Mouse (Mus musculus) hindbrain, postnatal 0 days (tissue): ENCODE results near the gene Ankrd54. TPM values are rescaled to one million over a fixed set of nuclear protein-coding genes. Genes with fewer than 3 reads are reported as not detected.

Source experiments
- ATAC-seq: fragments of 200-750 bp; cut with Nextera tagmentation; 2 replicates; pipeline ENCODE4 v1.8.0; 2017; ENCODE audit warnings: mild to moderate bottlenecking, moderate TSS enrichment, moderate library complexity
- DNase-seq: peaks from one replicate; pipeline ENCODE4 v3.0.0-alpha.2; 2015; ENCODE audit warnings: low spot score
- H3K27ac ChIP-seq: fragments of 300-500 bp; sonication (generic); 2 replicates; pipeline ENCODE4 v1.5.1; 2014; ENCODE audit warnings: mild to moderate bottlenecking
- H3K27me3 ChIP-seq: fragments of 300-500 bp; sonication (generic); 2 replicates; pipeline ENCODE4 v1.6.1; 2014; ENCODE audit warnings: low read length, mixed read lengths; ENCODE audit not compliant: insufficient read depth
- H3K36me3 ChIP-seq: fragments of 300-500 bp; sonication (generic); 2 replicates; pipeline ENCODE4 v1.6.1; 2014; ENCODE audit warnings: low read length, mixed read lengths; ENCODE audit not compliant: insufficient read depth
- H3K4me1 ChIP-seq: fragments of 300-500 bp; sonication (generic); 2 replicates; pipeline ENCODE4 v1.6.1; 2014; ENCODE audit warnings: antibody characterized with exemption, low read length, mixed read lengths; ENCODE audit not compliant: insufficient read depth
- H3K4me2 ChIP-seq: fragments of 300-500 bp; sonication (generic); 2 replicates; pipeline ENCODE4 v1.6.1; 2014; ENCODE audit warnings: low read depth, mild to moderate bottlenecking, low read length, moderate library complexity, mixed read lengths
- H3K4me3 ChIP-seq: fragments of 300-500 bp; sonication (generic); 2 replicates; pipeline ENCODE4 v1.5.1; 2014; ENCODE audit warnings: low read length
- H3K9ac ChIP-seq: fragments of 300-500 bp; sonication (generic); replicated peaks from 2 replicates; pipeline ENCODE4 v1.6.1; 2014; ENCODE audit warnings: mild to moderate bottlenecking, low read length, moderate library complexity, mixed read lengths
- H3K9me3 ChIP-seq: fragments of 300-500 bp; sonication (generic); 2 replicates; pipeline ENCODE4 v1.6.1; 2016; ENCODE audit warnings: low read length, mixed read lengths
- CTCF ChIP-seq: IDR thresholded peaks from 2 replicates; pipeline ENCODE4 v1.5.1; 2016; ENCODE audit warnings: antibody characterized with exemption, control low read depth, low read depth
- WGBS: fragments of 180-500 bp; shearing (Covaris S2); extraction: QIAGEN DNeasy Blood & Tissue Kit; methylation state at CpG from one replicate; pipeline ENCODE4 v1.1.7; 2014; 5-methylcytosine and 5-hydroxymethylcytosine counted together
- polyA plus RNA-seq: library from polyadenylated mRNA; unstranded; fragments of >200 nt; fragmentation: Nextera tagmentation; extraction: Ambion mirVana; gene quantifications from 2 replicates; pipeline ENCODE4 v1.2.1, GENCODE M21; 2015
- total RNA-seq: library from RNA; depleted of rRNA; stranded (reverse); fragments of >200 nt; gene quantifications from 2 replicates; pipeline ENCODE4 v1.2.3, GENCODE M21; 2014

Gene Ankrd54
- total and polyA plus RNA-seq, 2 experiments from 2014 or later: 36.7 to 62.5 TPM

DNA sequence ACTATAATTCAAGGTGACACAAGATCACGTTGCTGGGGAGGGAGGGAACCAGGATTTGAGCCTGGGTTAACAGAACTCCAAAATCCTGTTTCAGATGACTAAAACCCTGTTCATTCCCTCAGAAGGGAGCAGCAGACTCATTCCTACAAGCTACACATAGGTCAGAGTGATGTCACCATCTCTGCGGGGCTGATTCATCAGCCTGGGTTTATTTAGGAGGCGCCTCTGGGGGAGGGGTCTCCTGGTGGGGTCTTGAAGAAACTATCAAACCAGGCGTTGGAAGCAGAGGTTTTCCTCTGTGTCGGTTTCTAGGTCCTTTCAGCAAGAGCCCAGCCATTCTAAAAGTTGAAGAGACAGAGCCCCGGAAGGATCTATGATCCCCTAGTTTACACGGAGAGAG, 45.3 kb upstream of the Ankrd54 start:
- H3K9me3 ChIP-seq: no peaks in the 10 kb centered on the region
- peaks cover 8% of the 10 kb centered on the region; the same call in 1 of the 2 replicates for H3K4me1 ChIP-seq
- H3K27me3 ChIP-seq: no peaks in the 10 kb centered on the region
- peak overlapping the region; percentile 84 for H3K4me2 ChIP-seq
- H3K36me3 ChIP-seq: no peaks in the 10 kb centered on the region
- H3K27ac ChIP-seq: peak overlapping the region; percentile 81
- TF ChIP-seq CTCF: no peak
- ATAC-seq (no peak), DNase-seq (peak; percentile 11)
- H3K4me3 ChIP-seq: 0 out of 2 replicates have a peak overlapping the region, but pooled peaks have one; percentile 62
- WGBS: 20% methylated on average over 7 of the region's 7 CpGs
- H3K9ac ChIP-seq: no peak overlapping the region

DNA sequence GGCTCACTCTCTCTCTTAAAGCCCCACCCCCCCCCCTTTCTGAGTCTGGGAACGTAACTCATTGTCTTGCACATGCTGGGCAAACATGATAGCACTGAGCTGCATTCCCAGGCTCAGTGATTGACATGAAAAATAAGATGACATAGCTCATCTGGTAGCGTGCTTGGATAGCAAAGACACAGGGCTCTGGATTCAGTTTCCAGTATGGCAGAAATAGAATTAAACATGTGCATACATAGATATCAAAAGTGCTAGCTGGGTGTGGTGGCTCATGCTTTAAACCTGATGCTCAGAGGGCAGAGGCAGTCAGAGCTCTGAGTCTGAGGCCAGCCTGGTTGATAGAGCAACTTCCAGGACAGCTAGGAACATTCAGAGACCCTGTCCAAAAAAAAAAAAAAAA, 43.1 kb upstream of the Ankrd54 start:
- no peaks in the 10 kb centered on the region for H3K9me3 ChIP-seq
- H3K4me1 ChIP-seq: 0 out of 2 replicates have a peak, but pooled peaks cover 3% of the 10 kb centered on the region
- no peak for TF ChIP-seq CTCF
- no peak overlapping the region for H3K4me3 ChIP-seq
- WGBS: 41% methylated on average over 2 of the region's 2 CpGs
- no peak for ATAC-seq
- no peaks in the 10 kb centered on the region for H3K36me3 ChIP-seq
- DNase-seq: no peak
- no peak overlapping the region for H3K27ac ChIP-seq
- no peak overlapping the region for H3K4me2 ChIP-seq
- no peaks in the 10 kb centered on the region for H3K27me3 ChIP-seq
- H3K9ac ChIP-seq: no peak overlapping the region

DNA sequence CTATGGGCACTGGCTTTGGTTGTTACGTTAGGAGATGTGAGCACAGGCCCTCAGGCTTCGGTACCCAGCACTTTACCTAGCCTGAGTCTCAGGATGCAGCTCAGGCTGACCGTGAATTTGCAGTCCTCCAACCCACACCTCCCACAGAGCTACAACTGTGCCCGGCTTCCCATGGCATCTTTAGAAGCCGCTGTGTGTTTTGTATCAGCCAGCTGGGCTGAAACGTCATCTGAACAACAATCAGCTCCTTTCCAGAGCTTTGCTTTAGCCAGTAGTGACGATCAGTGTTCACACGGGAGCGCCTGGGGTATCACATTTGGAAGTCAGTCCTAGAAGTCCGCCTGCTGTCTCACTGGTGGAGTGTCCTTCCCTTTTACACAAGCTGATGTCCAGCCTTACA, 40.6 kb upstream of the Ankrd54 start:
- DNase-seq: no peak
- H3K36me3 ChIP-seq: no peaks in the 10 kb centered on the region
- 0 out of 2 replicates have a peak, but pooled peaks cover 3% of the 10 kb centered on the region for H3K4me1 ChIP-seq
- ATAC-seq: no peak
- H3K27ac ChIP-seq: no peak overlapping the region
- no peak overlapping the region for H3K4me2 ChIP-seq
- H3K9me3 ChIP-seq: no peaks in the 10 kb centered on the region
- 54% methylated on average over 10 of the region's 10 CpGs for WGBS
- H3K27me3 ChIP-seq: no peaks in the 10 kb centered on the region
- TF ChIP-seq CTCF: no peak
- H3K4me3 ChIP-seq: no peak overlapping the region
- H3K9ac ChIP-seq: no peak overlapping the region

DNA sequence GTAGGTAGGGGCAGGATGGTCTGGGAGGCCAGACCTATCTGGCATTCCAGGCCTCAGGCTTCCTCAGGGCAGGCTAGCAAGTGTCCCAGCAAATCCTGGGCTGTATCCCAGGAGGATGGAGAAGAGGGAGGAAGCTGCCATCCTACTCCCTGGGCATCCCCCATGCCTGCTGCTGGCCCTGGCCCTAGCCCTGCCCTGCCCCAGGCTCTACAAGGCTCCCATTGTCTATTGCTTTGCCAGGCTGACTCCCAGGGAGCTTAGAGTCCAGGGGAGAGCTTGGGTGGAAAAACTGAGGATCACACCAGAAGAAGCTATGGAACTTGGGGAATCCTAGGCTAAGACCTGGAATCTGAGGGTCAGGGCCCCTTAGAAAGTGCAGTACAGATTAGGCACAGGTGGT, 38.8 kb upstream of the Ankrd54 start:
- no peaks in the 10 kb centered on the region for H3K9me3 ChIP-seq
- no peak for ATAC-seq
- H3K27me3 ChIP-seq: no peaks in the 10 kb centered on the region
- no peak for TF ChIP-seq CTCF
- no peak overlapping the region for H3K4me2 ChIP-seq
- H3K4me1 ChIP-seq: 0 out of 2 replicates have a peak, but pooled peaks cover 3% of the 10 kb centered on the region
- no peaks in the 10 kb centered on the region for H3K36me3 ChIP-seq
- no peak overlapping the region for H3K9ac ChIP-seq
- H3K27ac ChIP-seq: no peak overlapping the region
- no peak overlapping the region for H3K4me3 ChIP-seq
- no peak for DNase-seq

DNA sequence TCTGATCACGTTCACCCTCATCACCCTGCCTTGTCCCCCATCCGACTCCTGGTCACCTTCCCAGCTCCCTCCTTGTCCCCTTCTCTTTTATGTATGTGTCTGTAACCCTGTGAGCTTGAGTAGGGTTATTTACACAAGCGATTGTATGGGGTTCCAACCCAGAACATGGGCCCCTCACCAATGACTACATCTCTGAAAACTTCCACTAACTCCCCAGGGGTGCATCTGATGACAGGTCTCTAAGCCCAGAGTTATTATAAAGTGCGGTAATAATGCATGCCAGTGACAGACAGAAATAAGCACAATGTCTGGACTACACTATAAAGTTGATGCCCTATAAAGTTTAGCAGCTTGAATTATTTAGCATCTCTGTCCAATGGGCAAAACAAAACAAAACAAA, 37.7 kb upstream of the Ankrd54 start:
- 79% methylated on average over 4 of the region's 4 CpGs for WGBS
- Histone ChIP-seq H3K27me3 (no peaks in the 10 kb centered on the region), H3K4me2 (no peak overlapping the region), H3K36me3 (0 out of 2 replicates have a peak, but pooled peaks cover 5% of the 10 kb centered on the region), H3K9me3 (no peaks in the 10 kb centered on the region), H3K27ac (no peak overlapping the region), H3K4me1 (0 out of 2 replicates have a peak, but pooled peaks cover 3% of the 10 kb centered on the region), H3K9ac (no peak overlapping the region), H3K4me3 (no peak overlapping the region)
- no peak for ATAC-seq
- DNase-seq: no peak
- no peak for TF ChIP-seq CTCF

DNA sequence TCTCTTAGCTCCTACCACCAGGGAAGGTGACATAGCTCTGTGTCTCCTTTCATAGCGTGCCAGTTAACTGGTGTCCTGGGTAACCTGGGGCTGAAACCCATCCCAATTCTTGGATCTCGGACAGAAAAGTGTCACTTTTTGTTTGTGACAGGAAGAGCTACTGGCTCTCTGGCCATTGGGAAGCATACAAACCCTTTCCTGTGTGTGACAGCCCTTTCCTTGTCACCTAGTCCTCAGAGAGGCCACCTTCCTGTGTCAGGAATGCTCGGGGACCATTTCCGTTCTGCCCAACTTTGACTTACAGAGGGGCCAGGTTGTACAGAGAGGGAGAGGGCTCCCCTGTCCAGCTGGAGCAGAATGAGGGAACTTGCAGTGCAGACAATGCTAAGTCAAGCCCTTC, 36.8 kb upstream of the Ankrd54 start:
- Histone ChIP-seq H3K36me3 (peaks cover 11% of the 10 kb centered on the region; the same call in 1 of the 2 replicates), H3K4me1 (0 out of 2 replicates have a peak, but pooled peaks cover 3% of the 10 kb centered on the region), H3K9ac (no peak overlapping the region), H3K4me3 (no peak overlapping the region), H3K9me3 (no peaks in the 10 kb centered on the region), H3K27me3 (no peaks in the 10 kb centered on the region), H3K4me2 (no peak overlapping the region), H3K27ac (no peak overlapping the region)
- ATAC-seq (no peak), DNase-seq (no peak)
- no peak for TF ChIP-seq CTCF
- 51% methylated on average over 4 of the region's 4 CpGs for WGBS

DNA sequence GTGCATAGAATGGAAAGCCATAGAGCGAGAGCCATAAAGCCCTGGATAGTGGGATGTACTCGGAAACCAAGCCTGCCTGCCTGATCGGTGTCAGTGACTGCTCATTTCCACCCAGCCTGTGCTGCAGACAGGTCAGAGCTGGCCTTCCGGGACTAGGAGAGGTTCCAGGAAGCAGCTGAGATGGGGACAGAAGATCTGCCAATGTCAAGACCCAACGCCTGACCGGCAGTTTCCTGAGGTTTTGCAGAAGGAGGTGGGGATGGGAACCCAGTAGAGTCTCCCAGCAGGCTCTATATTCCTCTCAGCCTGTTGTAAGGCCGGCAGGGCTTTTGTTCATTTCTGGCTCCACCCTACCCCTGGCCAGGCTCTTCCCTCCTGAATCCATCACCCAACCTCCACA, 36.2 kb upstream of the Ankrd54 start:
- DNase-seq: peak; percentile 9
- Histone ChIP-seq H3K27me3 (no peaks in the 10 kb centered on the region), H3K4me1 (0 out of 2 replicates have a peak, but pooled peaks cover 3% of the 10 kb centered on the region), H3K9me3 (no peaks in the 10 kb centered on the region), H3K4me2 (no peak overlapping the region), H3K36me3 (peaks cover 17% of the 10 kb centered on the region; the same call in 1 of the 2 replicates), H3K4me3 (no peak overlapping the region), H3K9ac (no peak overlapping the region), H3K27ac (no peak overlapping the region)
- ATAC-seq: no peak
- no peak for TF ChIP-seq CTCF
- WGBS: 47% methylated on average over 7 of the region's 7 CpGs
